Mouse (Mus musculus) megakaryocyte, embryonic 14.5 days (primary cell): ENCODE measurements around the gene Gm9611.
"Not testable (repeated sequence)": the region's sequence is repeated elsewhere in the genome, so short reads cannot be mapped to it uniquely, and the experiment has no call there.

Experiments used
- FLI1 ChIP-seq: IDR thresholded peaks from 2 replicates; pipeline ENCODE4 v1.6.1; 2012; ENCODE audit warnings: low read length, inconsistent platforms, mixed read lengths
- GATA1 ChIP-seq: IDR thresholded peaks from 3 replicates; pipeline ENCODE4 v1.6.1; 2012; ENCODE audit warnings: mixed read lengths, low read length, inconsistent platforms, borderline replicate concordance

DNA sequence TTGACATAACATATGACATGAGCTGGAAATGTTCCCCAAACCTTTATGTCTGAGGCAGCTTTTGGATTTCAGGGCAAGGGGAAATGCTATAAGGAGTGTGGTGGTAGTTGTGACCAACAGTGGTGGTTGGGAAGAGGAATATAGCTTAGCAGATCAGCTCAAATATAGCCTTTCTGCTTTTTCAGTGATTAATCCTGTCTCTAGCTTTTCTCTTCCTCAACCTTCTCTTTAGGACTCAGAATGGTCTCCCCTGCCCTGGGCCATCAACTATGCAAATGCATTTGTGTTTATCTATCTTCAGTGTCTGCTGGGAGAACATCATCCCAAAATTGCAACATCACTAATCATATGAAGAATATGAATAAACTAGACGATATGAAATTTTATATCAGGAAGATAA, 12.8 kb upstream of the Gm9611 start, which contains the start of gene Gm7995:
- not testable (repeated sequence) for TF ChIP-seq FLI1, GATA1
